Comparison of ENCODE assay signal across 8 mouse cellular contexts in the genomic region with DNA sequence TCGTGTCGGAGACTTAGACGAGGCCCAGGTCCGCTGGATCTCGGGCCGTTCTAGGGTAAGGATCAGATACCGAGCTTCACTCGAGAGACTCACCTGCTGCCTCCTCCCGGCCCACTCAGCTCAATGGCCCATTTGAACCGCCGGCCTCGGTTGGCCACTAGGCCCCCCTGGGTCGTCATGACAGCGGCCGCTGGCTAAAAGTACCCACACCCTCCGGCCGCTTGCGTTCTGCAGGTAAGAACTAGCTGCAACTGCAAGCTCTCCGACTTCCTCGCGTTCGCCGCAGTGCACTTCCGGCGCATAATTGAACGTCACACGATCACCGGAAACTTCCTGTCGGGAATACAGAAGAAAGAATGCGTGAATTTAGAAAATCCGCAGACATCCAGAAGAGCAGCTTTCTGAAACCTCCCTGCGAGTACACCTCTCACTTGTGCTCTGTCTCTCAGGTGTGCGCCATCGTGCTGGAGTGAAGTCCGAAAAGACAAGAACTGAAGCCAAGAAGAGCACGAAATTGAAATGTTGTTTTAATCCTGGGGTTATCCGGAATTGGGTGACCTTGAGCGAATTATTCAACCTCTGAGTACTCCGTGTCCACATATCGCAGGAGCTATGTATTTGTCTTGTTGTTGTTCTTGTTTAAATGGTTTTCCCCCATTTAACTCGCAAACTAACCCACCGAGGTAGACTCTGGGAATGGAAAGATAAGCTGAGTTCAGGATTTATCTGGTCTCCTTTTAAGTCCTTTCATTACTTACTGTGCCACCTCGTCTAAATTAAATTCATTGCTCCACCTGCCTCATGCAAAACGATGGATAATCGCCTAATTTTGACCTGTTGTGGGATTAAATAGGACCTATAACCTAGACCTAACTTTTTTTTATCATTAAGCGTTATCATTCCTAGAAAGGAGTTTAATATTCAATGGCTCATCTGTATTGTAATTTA. TPM values are rescaled to one million over a fixed set of nuclear protein-coding genes. Genes with fewer than 3 reads are reported as not detected.
DNase-seq lines count a peak whose midpoint lies in the region; ATAC-seq lines count a peak whose summit lies in the region.

A gene (minus strand): TSS at position 302 of the 948 bp plus-strand sequence.

- 2% methylated on average over 46 of the region's 46 CpGs for WGBS in heart, embryonic 14.5 days
- under 1% methylated on average over 46 of the region's 46 CpGs for WGBS in liver, embryonic 13.5 days (ENCODE audit: insufficient replicate concordance)
- WGBS in stomach, embryonic 16.5 days, result 2% methylated on average over 46 of the region's 46 CpGs

- no peaks in the 10 kb centered on the region; the same call in 1 of the 2 replicates for H3K4me1 ChIP-seq in brown adipose tissue, adult 24 weeks (ENCODE audit: control insufficient read depth, insufficient read depth, insufficient read length, low read length)
- H3K4me1 ChIP-seq in heart, embryonic 14.5 days (ENCODE audit: control insufficient read depth in 2 of 2, insufficient read depth in 2 of 2, low read length in 2 of 2), result peaks cover 0 to 8% of the 10 kb centered on the region in 2 experiments; a peak in 2 of 4 replicates
- peaks cover 23% of the 10 kb centered on the region for H3K4me1 ChIP-seq in liver, embryonic 13.5 days (replicated peaks)
- H3K4me1 ChIP-seq in stomach, embryonic 16.5 days (ENCODE audit: control insufficient read depth, insufficient read depth, low read length), result peaks cover 8% of the 10 kb centered on the region

- H3K4me2 ChIP-seq in heart, embryonic 14.5 days (ENCODE audit: low read length), result peak within 1 kb of the TSS; percentile 87
- peak within 1 kb of the TSS; percentile 80 for H3K4me2 ChIP-seq in liver, embryonic 13.5 days
- peak within 1 kb of the TSS; percentile 82 for H3K4me2 ChIP-seq in stomach, embryonic 16.5 days (ENCODE audit: low read depth, low read length)

- peak within 1 kb of the TSS; percentile 100 for H3K27ac ChIP-seq in brown adipose tissue, adult 24 weeks (replicated peaks; ENCODE audit: low read depth, low read length)
- H3K27ac ChIP-seq in heart, embryonic 14.5 days (replicated peaks in 1 of 2; ENCODE audit: control insufficient read depth in 1 of 2, insufficient read depth in 1 of 2, low read depth in 2 of 2, low read length in 2 of 2), result peak within 1 kb of the TSS; percentile 82 to 94
- H3K27ac ChIP-seq in liver, embryonic 13.5 days, result peak within 1 kb of the TSS; percentile 77
- H3K27ac ChIP-seq in stomach, embryonic 16.5 days (ENCODE audit: low read length), result peak within 1 kb of the TSS; percentile 72

- peak; percentile 91 for DNase-seq in CD4-positive, CD25-positive, alpha-beta regulatory T cell, adult 2 months (ENCODE audit: low read depth, low spot score)
- DNase-seq in fibroblast of lung, adult 2 months (ENCODE audit: low read depth), result peak; percentile 73
- DNase-seq in kidney, postnatal 14 days, result peak; percentile 93
- peak; percentile 82 for DNase-seq in liver, embryonic 13.5 days
- DNase-seq in neural tube, embryonic 10.5 days (ENCODE audit: extremely low spot score, low spot score), result peak; percentile 95

- no peaks in the 10 kb centered on the region for H3K9me3 ChIP-seq in heart, embryonic 14.5 days (ENCODE audit: control insufficient read depth, low read length)
- H3K9me3 ChIP-seq in liver, embryonic 13.5 days (replicated peaks), result no peaks in the 10 kb centered on the region
- no peaks in the 10 kb centered on the region for H3K9me3 ChIP-seq in stomach, embryonic 16.5 days (replicated peaks; ENCODE audit: control insufficient read depth, low read length)

- peaks cover 25% of the 10 kb centered on the region for H3K36me3 ChIP-seq in heart, embryonic 14.5 days (ENCODE audit: control insufficient read depth, insufficient read depth, low read length)
- H3K36me3 ChIP-seq in liver, embryonic 13.5 days, result peaks cover 23% of the 10 kb centered on the region
- peaks cover 11% of the 10 kb centered on the region for H3K36me3 ChIP-seq in stomach, embryonic 16.5 days (ENCODE audit: control insufficient read depth, insufficient read depth, low read length)

- peak within 1 kb of the TSS; percentile 91 for H3K9ac ChIP-seq in heart, embryonic 14.5 days (ENCODE audit: low read length)
- peak within 1 kb of the TSS; percentile 85 for H3K9ac ChIP-seq in liver, embryonic 13.5 days
- H3K9ac ChIP-seq in stomach, embryonic 16.5 days (ENCODE audit: low read length), result peak within 1 kb of the TSS; percentile 88

- no peaks in the 10 kb centered on the region for H3K27me3 ChIP-seq in heart, embryonic 14.5 days (ENCODE audit: control insufficient read depth, insufficient read depth, low read length)
- no peaks in the 10 kb centered on the region; the same call in 1 of the 2 replicates for H3K27me3 ChIP-seq in liver, embryonic 13.5 days
- H3K27me3 ChIP-seq in stomach, embryonic 16.5 days (ENCODE audit: control insufficient read depth, insufficient read depth, low read length), result no peaks in the 10 kb centered on the region

- H3K4me3 ChIP-seq in brown adipose tissue, adult 24 weeks (ENCODE audit: insufficient read depth, low read depth, low read length), result peak within 1 kb of the TSS; percentile 100
- H3K4me3 ChIP-seq in heart, embryonic 14.5 days (ENCODE audit: control insufficient read depth in 1 of 2, insufficient read depth in 1 of 2, low read depth in 1 of 2, low read length in 2 of 2), result peak within 1 kb of the TSS; percentile 78 to 89
- H3K4me3 ChIP-seq in liver, embryonic 13.5 days (replicated peaks), result peak within 1 kb of the TSS; percentile 87
- peak within 1 kb of the TSS; percentile 84 for H3K4me3 ChIP-seq in stomach, embryonic 16.5 days (replicated peaks; ENCODE audit: low read length)

- ATAC-seq in heart, embryonic 14.5 days (ENCODE audit: insufficient number of reproducible peaks, insufficient read depth, low FRiP score, low read depth), result peak; percentile 72; the same call in 1 of the 2 replicates
- peak; percentile 85 for ATAC-seq in liver, embryonic 13.5 days (ENCODE audit: low read depth)
- ATAC-seq in stomach, embryonic 16.5 days (ENCODE audit: insufficient read depth, low FRiP score), result peak; percentile 84

RNA-seq across cellular contexts. Expression of the gene that starts here (rescaled TPM):
- polyA plus RNA-seq in brown adipose tissue, adult 24 weeks (2012; ENCODE audit: insufficient read depth, insufficient read length, missing spikeins), result 122 and 128 TPM in 2 replicates
- 99.2 and 107 TPM in 2 replicates for polyA plus RNA-seq in heart, embryonic 14.5 days (2014; fragmentation: Nextera tagmentation; extraction: Ambion mirVana)
- polyA plus RNA-seq in liver, embryonic 13.5 days (2015; fragmentation: Nextera tagmentation; extraction: Ambion mirVana), result 48.0 and 50.9 TPM in 2 replicates
- polyA plus RNA-seq in stomach, embryonic 16.5 days (2015; fragmentation: Nextera tagmentation; extraction: Ambion mirVana), result 107 and 115 TPM in 2 replicates

Comparison
In these comparisons a context has a peak if more than half of its experiments do, and no peak if none do; other contexts are left out.
1. Peak in every context shown above with its lines: DNase-seq, ATAC-seq, H3K4me3 ChIP-seq and H3K27ac ChIP-seq.